Mouse (Mus musculus) Patski (cell line): ENCODE data around the gene Vps18. TPM values are rescaled to one million over a fixed set of nuclear protein-coding genes. Genes with fewer than 3 reads are reported as not detected.

Experiments
- ATAC-seq: fragments of 100-300 bp; one replicate; pipeline ENCODE4 v1.8.0; 2021
- CTCF ChIA-PET: fragments of 350-600 bp; sonication (Branson Sonifier 250); formaldehyde crosslinking; loops from one replicate; lab custom pipeline; 2022; ENCODE audit warnings: inconsistent platforms; lab: Charles Lee
- POLR2A ChIA-PET: fragments of 350-600 bp; sonication (Branson Sonifier 250); formaldehyde crosslinking; loops from one replicate; lab custom pipeline; 2022; ENCODE audit warnings: antibody characterized with exemption, inconsistent platforms; lab: Charles Lee
- DNase-seq: peaks from one replicate; pipeline ENCODE4 v3.0.0-alpha.2; 2011; ENCODE audit warnings: low read depth, low spot score
- H3K27me3 ChIP-seq: fragments of 371-371 bp; one replicate; pipeline ENCODE4 v1.5.1; 2021
- CTCF ChIP-seq: fragments of 100-300 bp; IDR thresholded peaks from one replicate; pipeline ENCODE4 v1.5.1; 2021
- in situ Hi-C: fragments of 300-500 bp; cut with MboI; formaldehyde crosslinking; loops from 3 replicates; pipeline ENCODE4 v1.11.1; 2018; ENCODE audit warnings: low pct_unique_long_range_greater_than_20kb, mixed read lengths
- polyA plus RNA-seq: library from polyadenylated mRNA; unstranded; gene quantifications from one replicate; pipeline ENCODE4 v1.2.3, GENCODE M21; 2021

The Vps18 gene
- polyA plus RNA-seq, 1 experiment from 2014 or later = 25.3 TPM

DNA sequence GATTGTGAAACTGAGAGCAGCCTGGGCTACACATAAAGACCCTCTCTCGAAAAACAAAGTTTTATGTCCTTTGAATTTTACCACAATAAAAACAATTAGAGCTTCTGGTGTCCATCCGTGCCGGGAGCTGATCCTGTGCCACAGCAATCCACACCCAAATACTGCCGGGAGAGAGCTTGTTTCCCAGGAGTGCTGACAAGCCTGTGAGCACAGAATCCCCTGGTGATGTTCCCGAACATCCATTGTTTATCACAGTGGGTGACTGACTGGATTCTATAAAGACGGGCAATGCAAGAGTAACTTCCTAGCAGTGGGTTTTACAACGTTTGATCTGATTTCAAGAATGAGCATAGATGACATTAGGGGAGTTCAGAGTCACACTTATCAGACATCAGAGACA is 33.6 kb upstream of the Vps18 start:
- TF ChIP-seq CTCF = no peak
- ChIA-PET CTCF (interaction anchor here (8.5 kb wide), 1 partner anchor 34 kb away, joined by 82 read pairs; the partner anchor contains the start of gene Vps18), POLR2A (no interaction called here)
- DNase-seq = no peak
- no peaks in the 10 kb centered on the region for H3K27me3 ChIP-seq
- in situ Hi-C loops = loop anchor here (5.0 kb wide), 1 partner anchor 32 kb away; the partner anchor contains the start of gene Vps18
- no peak for ATAC-seq

DNA sequence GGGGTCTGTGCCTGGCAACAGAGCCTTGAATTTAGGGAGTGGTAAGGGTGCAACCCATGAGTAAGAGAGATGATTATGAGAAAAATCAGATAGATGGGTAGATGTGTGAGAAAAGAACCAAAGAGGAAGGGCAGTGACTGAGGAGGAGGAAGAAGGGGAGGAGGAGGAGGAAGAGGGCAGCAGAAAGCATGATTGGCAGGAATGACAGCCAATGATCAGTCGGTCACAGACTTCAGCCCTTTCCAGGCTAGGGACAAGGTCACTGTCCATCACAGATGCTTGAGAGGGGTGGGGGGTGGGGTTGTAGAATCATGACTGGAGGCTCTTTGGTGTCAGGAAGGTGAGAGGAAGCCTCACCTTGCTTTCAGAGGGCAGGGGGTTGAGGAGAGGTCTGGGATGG is 28.0 kb upstream of the Vps18 start:
- no peak for ATAC-seq
- no peak for DNase-seq
- no peaks in the 10 kb centered on the region for H3K27me3 ChIP-seq
- in situ Hi-C loops = no loop called here
- ChIA-PET CTCF (no interaction called here), POLR2A (no interaction called here)
- TF ChIP-seq CTCF = no peak

DNA sequence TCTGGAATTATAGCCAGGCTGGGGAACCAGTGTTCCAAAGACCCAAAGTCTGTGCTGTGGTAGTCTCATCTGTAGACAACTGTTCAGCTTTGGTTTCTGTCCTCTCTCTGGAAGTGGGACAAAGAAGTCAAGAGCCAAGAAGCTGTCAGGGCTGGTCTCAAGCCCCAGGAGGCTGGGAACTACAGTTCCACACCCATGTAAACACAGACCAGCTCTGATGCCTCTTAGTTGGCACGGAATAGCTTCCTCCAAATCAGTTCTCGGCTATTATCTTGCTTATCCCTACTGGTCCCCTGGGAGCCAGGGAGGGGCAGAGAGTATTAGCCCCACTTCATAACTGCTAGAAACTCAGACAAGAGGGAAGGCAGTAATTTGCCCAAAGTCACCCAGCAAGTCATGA is 27.2 kb upstream of the Vps18 start:
- in situ Hi-C loops = no loop called here

DNA sequence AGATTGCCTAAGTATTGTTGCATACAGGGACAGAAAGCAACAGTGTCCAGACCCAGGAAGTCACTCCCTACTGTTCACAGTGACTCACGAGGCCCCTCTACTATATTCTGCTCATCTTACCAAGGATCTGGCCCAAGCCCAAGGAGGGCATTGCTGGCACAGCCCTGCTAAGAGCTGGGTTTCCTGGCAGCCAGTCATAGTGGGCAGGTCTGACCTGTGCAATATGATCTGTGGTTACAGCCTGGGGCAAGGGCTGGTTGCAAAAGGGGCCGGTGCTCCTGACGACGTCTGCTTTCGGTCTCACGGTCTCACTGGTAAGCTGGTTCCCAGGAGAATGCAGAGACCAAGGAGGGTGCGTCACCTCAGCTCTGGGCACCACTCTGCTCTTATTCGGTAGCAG is 25.6 kb upstream of the Vps18 start:
- TF ChIP-seq CTCF = no peak
- DNase-seq = peak; percentile 92
- ChIA-PET CTCF (interaction anchor here (1.7 to 3.7 kb wide), 2 partner anchors 11 to 25 kb away, joined by 9 to 24 read pairs; partner anchors contain the start of gene Vps18), POLR2A (interaction anchor here (1.0 kb wide), 1 partner anchor 20 kb away, joined by 3 read pairs; no protein-coding TSS in a partner anchor)
- peak; percentile 90 for ATAC-seq
- no peaks in the 10 kb centered on the region for H3K27me3 ChIP-seq
- in situ Hi-C loops = no loop called here

More for the DNA sequence above, 27.2 kb upstream of the Vps18 start:
- no peaks in the 10 kb centered on the region for H3K27me3 ChIP-seq
- no peak for TF ChIP-seq CTCF
- ChIA-PET POLR2A (no interaction called here), CTCF (no interaction called here)
- no peak for DNase-seq
- no peak for ATAC-seq

DNA sequence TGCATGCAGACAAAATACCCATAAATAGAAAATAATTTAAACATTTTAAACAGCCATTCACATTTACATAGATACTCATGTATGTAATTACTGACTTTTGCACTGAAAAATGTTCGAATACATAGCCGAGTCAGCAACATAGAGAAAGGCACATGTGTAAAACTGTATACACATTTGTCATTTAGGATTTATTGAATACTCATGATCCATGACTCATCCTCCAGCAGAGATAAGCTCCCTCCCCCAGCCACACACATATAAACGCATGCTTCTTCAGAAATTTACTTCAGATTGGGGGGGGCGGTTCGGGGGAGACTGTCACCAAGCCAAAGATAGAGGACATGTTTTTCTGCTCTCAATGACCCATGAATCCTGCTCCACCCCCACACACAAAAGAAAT is 24.7 kb upstream of the Vps18 start:
- ATAC-seq (no peak), DNase-seq (no peak)
- in situ Hi-C loops = no loop called here
- CTCF ChIA-PET = interaction anchor here (1.7 to 3.7 kb wide), 2 partner anchors 12 to 24 kb away, joined by 9 to 24 read pairs; partner anchors contain the start of gene Vps18
- POLR2A ChIA-PET = interaction anchor here (0.5 to 0.9 kb wide), 2 partner anchors 25 to 198 kb away, joined by 3 to 4 read pairs; partner anchors contain the start of gene Vps18
- no peaks in the 10 kb centered on the region for H3K27me3 ChIP-seq
- TF ChIP-seq CTCF = no peak

DNA sequence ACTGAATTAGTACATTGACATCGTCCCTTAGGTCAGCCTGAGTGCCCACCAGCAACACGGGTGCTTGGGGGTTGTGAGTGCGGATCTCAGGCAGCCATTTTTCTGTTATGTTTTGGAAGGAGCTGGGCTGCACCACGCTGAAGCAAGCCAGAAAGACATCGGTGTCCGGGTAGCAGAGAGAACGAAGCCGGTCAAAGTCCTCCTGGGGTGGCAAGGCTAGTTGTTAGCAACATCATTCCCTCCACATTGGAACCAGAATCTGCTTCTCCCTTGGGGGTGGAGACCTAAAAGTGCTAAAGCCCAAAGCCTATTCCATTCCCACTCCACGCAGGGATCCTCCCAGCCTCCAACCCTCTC is 18.3 kb upstream of the Vps18 start:
- ChIA-PET CTCF (interaction anchor here (2.4 kb wide), 2 partner anchors 18 to 19 kb away, joined by 9 to 16 read pairs; partner anchors contain the start of gene Vps18), POLR2A (no interaction called here)
- no peaks in the 10 kb centered on the region for H3K27me3 ChIP-seq
- in situ Hi-C loops = no loop called here
- no peak for DNase-seq
- no peak for TF ChIP-seq CTCF
- no peak for ATAC-seq

DNA sequence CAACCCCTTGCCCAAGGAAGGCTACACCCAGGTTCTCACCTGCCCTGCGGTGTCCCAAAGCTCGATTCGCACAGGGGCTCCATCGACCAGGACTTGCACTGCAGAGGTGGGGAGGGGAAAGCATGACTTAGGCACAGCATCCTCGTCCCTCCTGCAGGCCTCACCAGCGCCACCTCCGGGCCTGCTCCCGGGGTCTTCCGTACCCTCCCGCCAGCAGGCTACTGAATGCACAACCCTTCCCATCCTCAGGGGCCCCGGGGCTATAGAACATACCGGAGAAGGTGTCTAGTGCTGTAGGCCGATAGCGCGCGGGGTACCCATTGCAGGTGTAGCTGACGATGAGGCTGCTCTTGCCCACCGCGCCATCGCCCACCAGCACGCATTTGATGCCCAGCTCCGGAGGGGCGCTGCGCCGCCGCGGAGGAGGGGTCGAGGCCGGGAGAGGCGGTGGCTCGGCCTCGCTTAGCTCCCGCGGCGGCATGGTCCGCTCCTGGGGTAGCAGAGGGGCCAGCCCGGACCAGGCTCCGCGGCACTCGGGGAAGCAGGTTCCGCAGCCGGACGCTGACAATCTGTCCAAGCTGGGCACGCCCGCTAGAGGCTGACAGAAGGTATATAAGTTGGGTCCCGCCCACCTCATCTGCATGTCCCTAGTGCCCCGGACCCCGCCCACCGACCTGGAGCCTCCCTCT is 17.8 kb upstream of the Vps18 start, which contains the start of gene Rhov:
TSS of gene Rhov (minus strand) at position 630 of the 689 bp plus-strand sequence.
- in situ Hi-C loops = no loop called here
- POLR2A ChIA-PET = no interaction called here
- CTCF ChIA-PET = interaction anchor here (2.4 kb wide), 2 partner anchors 17 to 19 kb away, joined by 9 to 16 read pairs; partner anchors contain the start of gene Vps18
- ATAC-seq (peak; percentile 72), DNase-seq (no peak)
- TF ChIP-seq CTCF = no peak
- no peaks in the 10 kb centered on the region for H3K27me3 ChIP-seq

DNA sequence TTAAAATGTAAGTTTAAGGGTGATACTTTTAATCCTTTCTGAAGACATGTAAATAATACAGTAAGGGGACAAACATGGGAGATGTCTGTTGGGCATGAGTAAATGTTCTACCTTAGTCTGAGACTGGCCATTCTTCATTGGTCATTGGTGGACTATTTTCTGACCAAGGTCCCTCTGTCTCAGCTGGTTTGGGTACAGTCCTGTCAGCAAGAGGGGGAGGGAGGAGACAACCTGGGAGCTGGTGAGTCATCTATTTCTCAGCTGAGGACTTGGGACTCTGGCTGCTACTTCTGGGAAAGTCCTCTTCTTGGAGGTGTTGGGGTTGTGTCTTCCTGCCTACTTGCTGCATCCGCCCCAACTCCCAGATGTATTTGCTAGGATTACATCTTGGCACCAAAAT is 14.4 kb upstream of the Vps18 start:
- no peak for ATAC-seq
- H3K27me3 ChIP-seq = no peaks in the 10 kb centered on the region
- no peak for TF ChIP-seq CTCF
- in situ Hi-C loops = no loop called here
- CTCF ChIA-PET = interaction anchor here (0.7 kb wide), 1 partner anchor 14 kb away, joined by 3 read pairs; the partner anchor contains the start of gene Vps18
- DNase-seq = no peak
- POLR2A ChIA-PET = no interaction called here

DNA sequence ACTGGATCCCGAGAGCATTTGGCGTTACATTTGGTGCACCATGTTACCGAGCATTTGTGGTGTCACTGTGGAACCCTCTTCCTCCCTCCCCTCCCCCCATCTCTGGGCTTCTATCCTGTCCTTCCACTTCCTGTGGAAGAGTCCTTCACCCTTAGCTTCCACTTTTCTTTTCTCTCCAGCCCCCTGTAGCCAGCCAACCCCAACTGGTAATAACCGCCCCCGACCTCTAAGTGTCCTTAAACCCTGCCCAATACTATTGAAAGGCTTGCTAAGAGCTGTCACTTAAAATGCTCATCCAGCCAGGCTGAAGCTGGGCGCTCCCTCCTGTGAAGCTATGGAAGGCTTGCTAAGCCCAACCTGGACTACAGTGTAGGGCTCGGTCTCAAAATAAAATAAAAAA is 11.6 kb upstream of the Vps18 start:
- DNase-seq (no peak), ATAC-seq (no peak)
- CTCF ChIA-PET = no interaction called here
- in situ Hi-C loops = no loop called here
- no peak for TF ChIP-seq CTCF
- POLR2A ChIA-PET = interaction anchor here (0.6 kb wide), 1 partner anchor 9 kb away, joined by 5 read pairs; no protein-coding TSS in a partner anchor
- no peaks in the 10 kb centered on the region for H3K27me3 ChIP-seq

DNA sequence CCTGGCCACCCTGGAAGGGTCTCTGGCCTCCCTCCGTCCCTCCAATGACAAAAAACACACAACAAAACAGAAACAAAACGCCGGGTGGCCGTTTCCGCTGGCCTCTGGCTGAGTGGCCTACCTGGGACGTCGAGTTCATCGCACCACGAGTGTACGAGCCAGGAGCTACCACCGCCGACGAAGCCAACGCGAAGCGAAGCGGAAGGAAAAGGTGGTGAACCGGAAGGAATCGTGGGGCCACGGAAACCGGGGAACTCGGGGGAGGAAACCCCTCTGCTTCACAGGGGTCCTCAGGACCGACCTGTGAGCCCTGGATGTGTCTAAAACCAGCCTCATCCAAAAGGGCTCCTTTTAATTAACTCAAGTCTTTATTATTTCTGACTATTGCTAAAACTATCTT is 10.7 kb upstream of the Vps18 start:
- DNase-seq = no peak

More for the DNA sequence above, 10.7 kb upstream of the Vps18 start:
- ATAC-seq = no peak
- no peak for TF ChIP-seq CTCF
- in situ Hi-C loops = no loop called here
- POLR2A ChIA-PET = no interaction called here
- no peaks in the 10 kb centered on the region for H3K27me3 ChIP-seq
- CTCF ChIA-PET = no interaction called here
